Mouse (Mus musculus): ENCODE measurements around the gene Csnka2ip.

GRCm38 (mm10) chr16:64586262-64586619 is 16.0 kb downstream of the Csnka2ip start:
- no peak for TF ChIP-seq CHD2 (IDR thresholded peaks at IDR 0.05; ENCODE audit: low read length)
- no peak for TF ChIP-seq MYC (IDR thresholded peaks at IDR 0.05; ENCODE audit: low read depth, low read length)
- no peak for TF ChIP-seq POLR2A (IDR thresholded peaks at IDR 0.05; ENCODE audit: control insufficient read depth in 1 of 2, insufficient read depth in 1 of 2, low read depth in 1 of 2, low read length in 2 of 2, poor library complexity in 1 of 2)
- no peak for TF ChIP-seq CTCF (IDR thresholded peaks at IDR 0.05 in 2 of 3, conservative IDR thresholded peaks at IDR 0.05 in 1 of 3; ENCODE audit: control insufficient read depth in 1 of 3, insufficient read depth in 1 of 3, low read depth in 2 of 3, low read length in 3 of 3, poor library complexity in 1 of 3, severe bottlenecking in 1 of 3)
- TF ChIP-seq ZC3H11A (IDR thresholded peaks at IDR 0.05; ENCODE audit: low read depth, low read length) = no peak
- TF ChIP-seq CHD1 (IDR thresholded peaks at IDR 0.05; ENCODE audit: low read depth, low read length) = no peak
- no peak for TF ChIP-seq GATA1 (IDR thresholded peaks at IDR 0.05; ENCODE audit: low read depth, low read length)
- no peak for TF ChIP-seq SIN3A (IDR thresholded peaks at IDR 0.05; ENCODE audit: low read length)
- TF ChIP-seq ZNF384 (IDR thresholded peaks at IDR 0.05; ENCODE audit: low read depth, low read length) = no peak
- no peak for TF ChIP-seq RAD21 (IDR thresholded peaks at IDR 0.05; ENCODE audit: low read depth, low read length)
- no peak for TF ChIP-seq USF1 (IDR thresholded peaks at IDR 0.05; ENCODE audit: low read depth, low read length)
- TF ChIP-seq EP300 (IDR thresholded peaks at IDR 0.05; ENCODE audit: low read depth in 1 of 2, low read length in 2 of 2) = no peak
- no peak for TF ChIP-seq MAX (IDR thresholded peaks at IDR 0.05; ENCODE audit: low read length)

Data from MEL (cell line).